28 mouse cellular contexts compared by ENCODE assay signal in genomic region chr2:66126936-66127335, GRCm38 (mm10). TPM values are rescaled to one million over a fixed set of nuclear protein-coding genes. Genes with fewer than 3 reads are reported as not detected.
"Had no signal": no experiment of that assay in that cellular context is flagged by ENCODE, and none has a peak within 500 bp of the region (broad histone marks: within the 10 kb centered on the region; RNA-seq: fewer than 3 reads in every experiment).

No protein-coding gene starts in this region.

- H3K4me2 ChIP-seq: embryonic facial prominence, embryonic 12.5 days; embryonic facial prominence, embryonic 13.5 days; embryonic facial prominence, embryonic 15.5 days; forebrain, embryonic 12.5 days; forebrain, embryonic 13.5 days; forebrain, embryonic 15.5 days had no signal

- H3K4me3 ChIP-seq: embryonic facial prominence, embryonic 10.5 days; embryonic facial prominence, embryonic 12.5 days; embryonic facial prominence, embryonic 13.5 days; embryonic facial prominence, embryonic 15.5 days; erythroblast, embryonic 14.5 days; forebrain, embryonic 10.5 days; forebrain, embryonic 12.5 days; forebrain, embryonic 13.5 days; forebrain, embryonic 15.5 days; gastrocnemius, adult 2 months had no signal

- H3K9ac ChIP-seq: embryonic facial prominence, embryonic 12.5 days; embryonic facial prominence, embryonic 13.5 days; embryonic facial prominence, embryonic 15.5 days; forebrain, embryonic 12.5 days; forebrain, embryonic 13.5 days; forebrain, embryonic 15.5 days; forebrain, postnatal 0 days had no signal

- DNase-seq: cerebellum, adult 2 months; cerebellum, adult 8-10 months; cerebellum, adult 9-10 months; cerebellum, adult 9-11 months; cerebellum, postnatal 10 days; cerebellum, postnatal 14 days; cerebellum, postnatal 25 days; cerebellum, postnatal 36 days; embryo, embryonic 11 days; forebrain, postnatal 0 days; gastrocnemius, adult 2 months; gastrocnemius, postnatal 10 days; gastrocnemius, postnatal 14 days; gastrocnemius, postnatal 25 days; gastrocnemius, postnatal 36 days; heart, adult 11 months; heart, adult 18-20 months had no signal

- ATAC-seq: forebrain, embryonic 13.5 days; forebrain, embryonic 14.5 days; forebrain, embryonic 15.5 days; forebrain, embryonic 16.5 days; forebrain, postnatal 0 days had no signal

- H3K9me3 ChIP-seq: embryonic facial prominence, embryonic 10.5 days; embryonic facial prominence, embryonic 12.5 days; embryonic facial prominence, embryonic 13.5 days; embryonic facial prominence, embryonic 15.5 days; forebrain, embryonic 10.5 days; forebrain, embryonic 12.5 days; forebrain, embryonic 13.5 days; forebrain, embryonic 15.5 days had no signal

- H3K36me3 ChIP-seq: embryonic facial prominence, embryonic 10.5 days; embryonic facial prominence, embryonic 12.5 days; embryonic facial prominence, embryonic 13.5 days; embryonic facial prominence, embryonic 15.5 days; forebrain, embryonic 10.5 days; forebrain, embryonic 12.5 days; forebrain, embryonic 15.5 days had no signal

- H3K27ac ChIP-seq: embryonic facial prominence, embryonic 10.5 days; embryonic facial prominence, embryonic 12.5 days; embryonic facial prominence, embryonic 13.5 days; embryonic facial prominence, embryonic 15.5 days; forebrain, embryonic 10.5 days; forebrain, embryonic 12.5 days; forebrain, embryonic 13.5 days; forebrain, embryonic 15.5 days; gastrocnemius, adult 2 months had no signal

RNA-seq across cellular contexts. Expression of gene Galnt3, which starts 2.1 kb away (rescaled TPM):
- polyA plus RNA-seq: erythroblast, embryonic 14.5 days had no signal
